Mouse (Mus musculus) adrenal gland, adult 18-20 months (tissue): ENCODE measurements around the gene Sgip1. TPM values are rescaled to one million over a fixed set of nuclear protein-coding genes. Genes with fewer than 3 reads are reported as not detected.

Source experiments
- DNase-seq, 2 experiments: peaks; one replicate each; pipeline ENCODE4 v3.0.0; 2021 to 2022; ENCODE audit warnings: low spot score in 2 of 2
- total RNA-seq, 2 experiments: library from RNA; stranded (reverse); gene quantifications; 1 replicate in 1 of 2; 2 replicates in 1 of 2; pipeline ENCODE4 v1.2.3; 2021

Sgip1 gene
- total RNA-seq, 2 experiments from 2014 or later: 5.9 to 7.2 TPM

DNA sequence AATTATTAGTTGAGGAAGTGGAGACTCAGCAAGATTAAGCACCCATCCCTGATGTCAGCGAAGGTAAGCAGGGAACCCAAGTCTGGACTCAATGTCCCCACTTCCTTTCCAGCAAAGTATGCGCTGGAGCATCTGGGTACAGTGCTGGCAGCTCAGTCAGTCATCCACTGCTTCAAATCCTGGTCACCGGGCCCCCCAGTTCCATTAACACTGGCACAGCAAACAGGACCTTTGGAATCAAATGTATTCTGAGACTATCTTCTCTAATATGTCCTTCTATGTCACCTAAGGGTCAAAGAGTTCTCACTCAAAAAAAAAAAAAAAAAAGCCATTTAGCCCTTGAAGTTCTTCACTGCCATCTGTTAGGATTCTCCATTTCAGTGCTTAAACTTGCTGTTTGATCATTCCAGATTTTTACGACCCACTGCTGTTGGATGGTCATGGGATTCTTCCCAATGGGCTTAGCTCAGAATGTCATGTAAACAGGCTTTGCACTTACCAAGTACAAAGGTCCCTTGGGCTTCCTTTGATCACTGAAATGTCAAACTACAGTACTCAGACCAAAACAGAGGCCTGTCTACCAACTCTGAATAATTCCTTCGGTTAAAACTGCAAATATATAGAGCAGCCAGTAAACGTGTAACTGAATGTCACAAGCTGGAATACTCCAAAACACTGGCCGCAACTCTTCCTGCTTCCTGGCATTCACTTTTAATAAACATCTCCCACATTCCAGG, 99.1 kb downstream of the Sgip1 start:
- DNase-seq: no peak

DNA sequence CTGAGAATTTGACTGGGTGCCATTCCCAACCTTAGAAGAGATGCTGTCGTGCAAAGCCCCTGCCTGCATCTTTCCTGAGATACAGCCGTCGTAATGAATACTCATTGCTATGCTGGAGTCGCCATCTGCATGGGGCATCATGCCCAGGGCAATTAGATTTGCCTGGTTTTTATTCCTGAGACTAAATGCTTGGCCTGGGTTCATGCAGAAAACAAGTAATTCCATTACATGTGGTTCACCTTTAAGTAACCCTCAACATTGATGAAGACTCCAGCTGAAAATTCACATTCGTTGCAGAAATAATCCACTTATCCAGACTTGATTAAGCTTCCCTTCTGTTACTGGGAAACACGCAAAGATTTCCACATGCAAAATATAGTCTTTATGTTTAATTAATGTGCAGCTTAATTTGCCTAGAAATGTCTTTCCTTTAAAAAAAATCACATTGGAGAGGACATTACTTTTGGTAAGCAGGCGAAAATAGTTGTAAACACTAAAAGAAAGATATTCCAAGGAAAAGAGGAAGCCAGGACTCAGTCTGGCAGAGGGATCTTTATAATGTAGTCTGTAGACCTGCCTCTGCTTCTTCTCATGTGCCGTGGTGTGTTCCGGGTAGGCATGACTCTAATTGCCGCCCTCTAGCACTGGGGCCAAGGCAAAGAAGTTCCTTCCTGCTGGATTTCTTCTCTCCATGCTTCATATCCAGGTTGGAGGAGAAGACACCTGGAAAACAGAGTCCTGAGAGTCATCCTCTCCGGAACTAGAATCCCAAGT, 100.0 kb downstream of the Sgip1 start:
- DNase-seq: no peak

DNA sequence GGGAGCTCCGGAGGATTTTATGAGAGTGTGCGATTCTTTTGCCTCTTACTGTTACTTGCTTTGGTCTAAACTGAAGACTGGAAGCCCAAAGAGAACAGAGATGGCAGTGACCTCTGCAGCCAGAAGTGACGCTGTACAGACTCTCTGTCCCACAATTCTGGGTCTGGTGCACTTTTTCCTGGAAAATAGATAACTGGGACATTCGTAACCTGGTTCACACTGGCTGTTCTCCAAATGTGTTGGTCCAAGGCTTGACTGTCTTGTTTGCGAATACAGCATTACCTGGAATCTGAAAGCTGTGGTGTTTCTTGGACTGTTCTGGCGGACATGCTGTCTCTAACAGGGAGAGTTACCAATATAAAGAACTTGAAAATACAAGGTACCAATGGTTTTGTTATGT, 109.4 kb downstream of the Sgip1 start:
- no peak for DNase-seq

DNA sequence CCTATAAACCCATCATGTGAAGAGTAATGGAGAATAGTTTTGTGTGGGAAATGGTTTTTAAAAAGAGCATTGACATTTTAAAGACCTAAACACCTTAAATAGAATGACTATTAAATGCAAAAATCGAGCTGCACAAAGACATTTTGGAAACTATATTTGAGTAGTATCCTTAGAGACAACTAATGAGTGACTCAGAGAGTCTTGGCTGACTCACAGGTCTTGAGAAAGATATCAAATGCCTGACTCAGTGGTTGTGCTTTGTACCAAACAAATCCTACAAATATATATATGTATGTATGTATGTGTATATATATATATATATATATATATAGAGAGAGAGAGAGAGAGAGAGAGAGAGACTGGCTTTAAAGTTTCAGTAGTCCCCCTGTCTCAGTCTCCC, 110.1 kb downstream of the Sgip1 start:
- no peak for DNase-seq

DNA sequence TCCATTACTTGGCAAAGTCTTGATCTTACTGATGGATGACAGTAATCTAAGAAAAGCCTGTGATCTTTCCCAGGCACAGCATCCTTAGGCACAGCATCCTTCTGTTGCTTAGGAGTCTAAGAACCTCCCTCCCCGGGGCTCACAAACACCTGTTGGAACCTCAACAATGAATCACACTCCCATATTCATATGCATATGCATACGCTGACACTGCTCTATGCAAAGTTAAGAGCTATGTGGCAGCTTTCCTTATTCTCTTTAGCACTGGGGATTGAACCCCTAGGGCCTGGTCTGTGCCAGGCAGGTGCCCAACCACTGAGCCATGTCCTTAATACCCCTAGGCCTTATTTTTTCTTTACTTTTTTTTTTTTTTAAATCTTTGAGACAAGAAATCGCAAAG, 111.2 kb downstream of the Sgip1 start:
- no peak for DNase-seq

DNA sequence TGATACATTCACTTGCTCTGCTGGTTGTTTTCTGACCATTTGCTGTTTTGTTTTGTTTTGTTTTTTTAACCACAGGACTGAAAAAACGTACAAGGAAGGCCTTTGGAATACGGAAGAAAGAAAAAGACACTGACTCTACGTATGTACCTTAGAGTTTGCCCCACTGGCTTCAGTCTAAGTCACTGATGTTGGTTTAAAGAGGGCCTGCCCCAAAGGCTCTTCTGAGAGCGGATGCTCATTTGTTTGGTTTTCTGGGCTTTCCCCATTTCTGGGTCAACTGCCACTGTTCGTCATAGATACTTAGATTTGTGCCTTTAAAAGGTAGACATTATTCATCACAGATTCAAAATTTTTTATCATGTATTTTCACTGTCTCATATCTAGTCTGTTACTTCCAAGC, 111.7 kb downstream of the Sgip1 start:
- no peak for DNase-seq

DNA sequence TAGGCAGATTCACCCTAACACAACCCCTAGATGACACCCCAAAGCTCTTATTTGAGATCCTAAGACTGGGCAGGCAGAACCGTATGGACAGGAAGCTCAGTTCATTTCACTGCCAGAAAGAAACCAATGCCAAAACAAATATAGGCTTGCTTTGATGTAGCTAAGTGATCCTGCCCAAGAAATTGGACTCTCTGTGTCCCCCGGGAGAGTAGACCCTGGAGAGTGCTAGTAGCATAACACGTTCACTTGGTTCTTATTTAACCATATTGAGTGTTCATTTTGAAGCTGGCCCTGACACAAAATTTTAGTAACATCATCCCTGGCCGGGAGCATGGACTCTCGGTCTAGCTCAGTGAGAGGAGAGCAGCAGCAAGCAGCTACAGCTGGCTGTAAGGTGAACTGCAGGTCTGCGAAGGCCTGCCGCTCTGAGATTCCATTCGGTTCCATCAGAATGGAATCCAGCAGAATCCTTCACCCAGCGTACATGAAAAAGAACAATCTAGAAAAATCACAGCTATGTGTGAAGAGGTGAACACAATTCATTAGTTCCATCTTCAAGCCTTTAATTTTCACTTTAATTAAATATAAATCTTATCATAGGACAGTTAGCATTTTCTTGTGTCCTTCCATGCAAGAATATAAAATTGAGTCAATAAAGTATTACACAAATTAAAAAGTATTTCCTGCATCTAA, 112.4 kb downstream of the Sgip1 start:
- DNase-seq: no peak

DNA sequence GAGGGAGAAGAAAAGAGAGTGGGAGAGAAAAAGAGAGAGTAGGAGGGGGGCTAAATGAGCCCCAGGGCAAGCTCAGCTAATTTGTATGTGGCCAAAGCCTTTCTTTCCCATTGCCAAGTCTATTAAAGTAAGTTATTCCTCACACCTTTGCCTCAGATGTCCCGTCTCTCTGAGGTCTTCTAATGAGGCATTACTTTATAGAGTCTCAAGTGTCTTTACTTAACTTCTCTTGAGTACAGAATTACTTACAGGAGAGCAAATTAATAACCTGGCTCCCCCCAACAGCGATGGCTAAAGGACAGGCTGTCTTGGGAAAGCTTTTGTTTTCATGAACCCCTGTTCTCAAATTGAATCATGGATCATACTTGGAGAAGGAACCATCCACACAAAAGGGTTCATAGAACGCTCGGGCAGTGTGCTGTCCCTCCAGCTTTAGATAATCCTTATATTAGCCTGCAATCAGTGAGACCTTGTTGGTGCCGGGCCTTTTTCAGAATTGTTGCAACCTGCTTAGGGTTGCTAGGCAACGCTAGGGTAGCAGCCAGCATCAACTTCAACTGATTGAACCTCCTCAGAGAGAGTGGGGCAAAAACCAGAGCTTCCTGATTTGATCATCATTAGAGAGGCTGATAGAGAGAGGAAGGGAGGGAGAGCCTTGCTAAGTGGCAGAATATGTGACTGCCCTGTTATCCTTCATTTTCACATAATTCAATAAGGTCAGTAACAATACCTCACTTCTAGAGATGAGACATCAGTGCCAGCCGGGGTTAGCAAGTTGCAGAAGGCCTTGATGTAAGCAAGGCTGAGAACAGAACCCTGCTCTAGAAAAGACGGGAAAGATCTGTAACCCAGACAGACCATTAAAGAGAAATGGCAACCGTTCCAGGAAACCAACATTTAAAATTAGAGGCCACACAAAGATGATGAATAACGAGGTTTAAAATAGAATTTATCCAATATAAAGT, 114.1 kb downstream of the Sgip1 start:
- DNase-seq: no peak

DNA sequence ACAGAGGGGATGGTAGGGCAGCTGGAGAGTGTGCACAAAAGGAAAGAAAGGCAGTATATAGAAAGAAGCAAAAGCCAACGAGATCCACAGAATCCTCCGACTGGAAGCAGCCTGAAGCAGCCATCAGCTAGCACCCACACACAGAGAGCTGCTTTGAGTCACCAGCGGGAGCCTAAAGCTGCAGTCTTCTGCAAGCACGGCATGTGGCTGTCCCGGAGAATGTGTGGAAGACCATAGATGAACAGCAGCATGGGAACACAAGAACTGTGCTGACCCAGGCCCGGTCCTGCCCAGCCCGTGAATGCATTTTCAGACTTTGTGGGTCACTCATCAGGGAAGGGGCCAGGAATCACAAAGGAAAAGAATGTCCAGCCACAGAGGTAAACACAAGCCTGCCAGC, 115.0 kb downstream of the Sgip1 start:
- DNase-seq: no peak

DNA sequence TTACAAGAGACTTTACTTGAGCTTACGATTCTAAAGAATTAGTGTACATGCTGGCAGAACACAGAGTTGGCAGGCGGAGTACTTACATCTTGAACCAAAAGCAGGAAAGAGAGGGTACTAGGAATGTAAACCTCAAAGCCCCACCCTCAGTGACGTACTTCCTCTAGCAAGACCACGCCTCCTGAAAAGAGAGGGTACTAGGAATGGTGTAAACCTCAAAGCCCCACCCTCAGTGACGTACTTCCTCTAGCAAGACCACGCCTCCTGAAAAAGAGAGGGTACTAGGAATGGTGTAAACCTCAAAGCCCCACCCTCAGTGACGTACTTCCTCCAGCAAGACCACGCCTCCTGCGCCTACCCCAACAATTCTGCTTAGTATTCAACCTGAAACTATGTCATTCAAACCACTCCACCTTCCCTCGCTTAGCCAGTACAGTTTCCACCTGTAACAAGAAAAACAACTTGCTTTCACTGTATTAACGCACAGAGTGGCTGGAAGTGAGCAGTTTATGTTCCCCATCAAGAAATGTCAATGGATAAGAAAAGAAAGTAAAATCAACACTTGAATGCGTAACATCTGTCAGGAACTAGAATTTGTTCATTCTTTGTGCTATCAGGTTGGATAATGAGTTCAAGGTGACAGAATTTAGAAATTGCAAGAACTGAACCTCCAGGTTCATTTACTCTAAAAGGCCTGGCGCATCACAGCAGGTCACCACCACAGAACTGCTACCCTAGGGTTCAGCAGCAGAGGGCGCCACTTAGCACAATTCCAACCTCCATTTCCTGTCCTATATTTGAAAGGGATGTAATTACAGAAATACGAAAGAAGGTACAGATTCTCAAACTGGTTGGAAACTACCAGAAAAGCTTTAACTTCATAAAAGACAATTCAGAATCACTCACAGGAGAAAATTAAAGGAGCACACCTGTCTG, 118.4 kb downstream of the Sgip1 start:
- DNase-seq: peak; percentile 29 to 43

DNA sequence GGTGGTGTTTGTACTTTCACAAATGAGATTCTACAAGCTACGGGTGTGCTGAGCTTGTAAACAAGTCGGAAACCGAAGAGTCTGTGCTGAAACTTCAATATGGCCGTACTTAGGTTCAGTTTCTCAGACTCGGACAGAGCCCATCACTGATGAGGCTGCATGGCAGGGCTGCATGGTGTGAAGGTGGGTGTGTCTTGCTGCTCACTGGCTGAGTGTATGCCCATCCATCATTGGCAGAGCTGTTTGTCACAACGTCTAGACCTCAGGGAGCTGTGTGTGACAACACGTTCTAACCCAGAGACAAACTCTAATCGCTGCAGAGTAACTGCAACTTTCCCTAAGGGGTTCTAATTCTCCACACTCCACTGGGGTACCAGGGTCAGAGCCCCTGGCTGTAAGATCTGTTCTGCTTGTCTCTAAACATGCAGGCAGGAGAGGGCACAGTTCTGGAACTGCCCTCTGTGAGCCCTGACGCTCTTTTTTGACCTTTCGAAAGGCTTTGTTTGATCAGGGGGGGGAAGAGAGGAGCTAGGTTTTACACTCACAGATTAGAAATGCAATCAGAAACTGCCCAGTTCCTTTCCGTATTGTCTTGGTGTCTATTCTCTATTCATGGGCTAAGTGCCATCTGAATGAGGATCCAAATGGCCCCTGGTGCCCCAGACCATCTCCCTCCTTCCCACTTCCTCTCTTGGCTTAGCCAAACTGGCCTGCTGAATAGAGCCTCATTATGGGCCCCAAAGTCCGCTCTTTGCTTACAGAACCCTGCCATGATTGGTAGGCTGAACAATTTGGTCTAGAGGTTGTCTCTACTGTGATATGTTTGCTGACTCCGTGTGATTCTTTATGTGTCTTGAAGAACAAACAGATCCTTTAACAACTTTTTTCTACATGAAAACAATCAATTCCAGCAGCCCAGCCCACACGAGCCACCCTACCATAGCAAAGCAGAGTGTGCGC, 121.9 kb downstream of the Sgip1 start:
- no peak for DNase-seq

DNA sequence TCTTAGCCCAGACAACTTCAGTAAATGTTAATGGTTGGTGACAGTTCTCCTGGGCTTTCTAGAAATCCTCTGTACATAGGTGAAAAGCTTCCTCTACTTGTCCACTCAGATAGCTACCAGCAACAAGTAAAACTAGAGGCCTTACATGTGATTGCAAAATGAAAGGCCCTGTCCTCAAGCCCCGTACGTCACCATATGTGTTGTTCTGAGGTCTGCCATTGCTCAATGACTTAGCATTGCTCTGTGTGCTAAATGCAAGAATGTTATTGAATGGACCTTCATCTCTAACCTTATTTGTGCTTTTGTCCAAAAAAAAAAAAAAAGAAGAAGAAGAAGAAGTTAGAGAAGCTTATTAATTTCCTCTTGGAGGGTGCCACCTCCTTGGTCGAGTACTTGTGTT, 125.4 kb downstream of the Sgip1 start:
- no peak for DNase-seq

DNA sequence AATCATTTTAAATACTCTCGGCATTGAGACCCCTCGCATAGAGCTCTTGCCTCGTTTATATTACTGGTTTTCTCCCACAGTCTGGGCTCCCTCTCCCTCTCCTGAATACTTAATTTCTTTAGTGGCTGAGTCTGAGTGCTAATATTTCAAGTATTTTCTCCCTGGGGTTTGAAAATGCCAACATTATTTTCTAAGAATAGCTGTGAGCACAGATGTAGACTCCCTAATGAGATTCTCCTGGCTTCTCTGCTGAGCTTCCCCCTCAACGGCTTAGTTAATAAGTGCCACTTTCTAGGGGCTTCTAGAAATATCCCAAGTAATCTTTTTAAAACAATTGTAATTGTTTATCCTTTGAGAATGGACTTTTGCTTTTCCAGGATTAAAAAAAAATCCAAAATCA, 130.2 kb downstream of the Sgip1 start:
- DNase-seq: no peak

DNA sequence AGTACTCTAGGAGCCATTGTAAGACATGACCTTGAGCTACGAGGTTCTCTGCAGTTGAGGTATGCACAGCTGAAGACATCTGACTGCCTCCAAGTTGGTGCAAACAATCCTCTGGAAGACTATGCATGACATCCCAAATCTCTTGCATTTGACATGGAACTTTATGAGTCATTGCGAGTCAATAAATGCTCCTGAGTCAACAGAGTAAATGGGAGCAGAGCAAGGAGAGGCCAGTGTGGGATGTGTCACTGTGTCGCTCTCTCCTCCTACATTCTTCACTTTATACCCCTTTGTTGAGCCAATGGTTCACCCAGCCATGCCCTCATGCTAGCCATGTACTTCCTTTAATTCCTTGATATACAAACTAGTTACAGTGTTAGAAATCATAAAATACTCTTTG, 142.0 kb downstream of the Sgip1 start:
- DNase-seq: no peak

DNA sequence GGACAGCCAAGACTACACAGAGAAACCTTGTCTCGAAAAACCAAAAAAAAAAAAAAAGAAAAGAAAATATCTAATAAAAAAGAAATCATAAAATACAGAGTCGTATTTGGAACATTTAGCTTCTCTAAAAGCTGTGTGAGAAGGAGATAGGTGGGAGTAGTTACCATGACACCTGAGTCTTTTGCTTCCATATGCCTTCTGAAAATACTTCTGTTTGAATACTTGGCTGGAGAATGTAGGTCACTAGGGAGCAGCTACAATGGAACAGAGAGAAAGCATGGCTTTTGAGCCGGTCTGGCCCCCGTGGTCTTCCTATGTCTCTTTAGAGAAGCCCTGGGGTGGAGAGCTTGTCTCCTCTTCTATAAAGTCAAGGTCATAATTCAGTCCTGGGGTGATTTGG, 143.1 kb downstream of the Sgip1 start:
- DNase-seq: no peak

DNA sequence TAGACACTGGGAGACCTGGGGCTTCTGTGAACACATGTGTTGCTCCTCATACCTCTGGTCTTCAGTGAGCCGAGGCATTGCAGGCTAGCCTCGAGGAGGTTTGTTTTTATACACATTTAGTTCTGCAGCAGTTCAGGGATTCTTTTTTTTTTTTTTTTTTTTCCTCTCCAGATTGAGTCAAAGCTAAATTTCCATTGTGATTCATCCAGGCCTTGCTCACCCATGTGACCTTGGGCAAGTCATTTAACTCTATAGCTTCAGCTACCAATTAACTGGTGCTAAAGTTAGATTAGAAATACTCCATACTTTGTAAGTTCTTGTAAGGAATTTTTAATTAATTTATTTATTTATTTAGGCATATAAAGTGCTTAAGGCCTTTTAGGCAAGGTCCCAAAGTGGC, 145.4 kb downstream of the Sgip1 start:
- no peak for DNase-seq

DNA sequence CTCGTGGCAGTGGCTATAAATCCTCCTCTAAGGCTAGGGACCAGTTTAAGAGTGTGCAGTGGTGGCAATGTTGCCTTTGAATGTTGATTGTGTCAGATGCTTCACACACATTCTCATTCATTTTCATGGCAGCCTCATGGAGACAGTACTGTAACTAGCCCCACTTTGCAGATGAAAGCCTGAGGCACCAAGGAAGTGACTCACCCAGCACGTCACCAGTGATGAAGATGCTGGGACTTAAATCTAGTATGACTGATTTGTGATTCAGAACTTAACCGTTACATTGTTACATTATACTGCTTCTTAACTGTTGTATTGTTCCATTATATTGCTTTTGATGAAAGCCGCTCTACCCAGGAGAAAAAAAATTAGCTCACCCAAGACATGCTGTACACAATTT, 145.8 kb downstream of the Sgip1 start:
- no peak for DNase-seq

DNA sequence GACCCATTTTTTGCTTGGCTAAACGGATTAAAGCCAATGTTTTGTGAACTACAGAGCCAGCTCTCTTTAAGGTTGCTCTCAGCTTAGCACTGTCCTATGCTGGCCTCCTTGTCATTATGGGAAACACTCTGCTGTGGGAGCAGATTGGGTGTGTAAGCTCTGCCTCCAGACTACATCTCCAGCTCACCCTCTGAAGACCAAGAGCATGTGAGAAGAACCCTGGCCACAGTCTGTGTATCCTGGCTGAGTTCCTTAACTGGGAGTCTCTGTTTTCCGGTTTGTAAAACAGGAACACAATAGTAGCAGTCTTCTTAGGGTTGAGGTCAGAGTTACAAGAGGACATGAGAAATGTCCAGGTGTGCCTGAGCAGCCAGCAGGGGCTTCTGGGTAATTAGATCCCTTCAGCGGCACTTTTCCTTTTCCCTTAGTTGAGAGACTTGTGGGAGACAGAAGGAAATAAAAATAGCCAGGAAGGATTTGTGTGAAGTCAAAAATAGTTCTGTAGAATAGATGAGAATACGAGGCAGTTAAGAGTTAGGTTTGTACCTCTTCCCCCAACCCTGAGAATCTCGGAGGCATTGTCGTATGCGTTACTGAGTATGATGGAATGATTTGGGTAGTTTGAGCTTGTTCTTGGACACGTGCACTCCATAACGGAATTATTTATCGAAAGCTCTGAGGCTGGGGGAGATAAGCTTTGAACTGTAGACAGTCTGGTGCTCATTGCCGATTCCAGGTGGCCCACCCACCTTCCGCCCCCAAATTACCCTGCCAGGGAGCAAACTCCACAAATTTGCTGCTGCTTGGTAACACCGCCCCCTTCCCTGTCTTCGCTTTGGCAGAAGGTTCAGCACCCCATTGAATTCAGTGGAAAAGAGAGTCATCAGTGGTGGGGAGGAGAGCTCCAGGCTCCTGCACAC, 146.9 kb downstream of the Sgip1 start:
- DNase-seq: no peak
